Mouse (Mus musculus) liver, embryonic 11.5 days (tissue): ENCODE results near the gene Tbl1xr1. TPM values are rescaled to one million over a fixed set of nuclear protein-coding genes. Genes with fewer than 3 reads are reported as not detected.

Source experiments
- ATAC-seq: fragments of 200-750 bp; cut with Nextera tagmentation; replicated peaks from 2 replicates; pipeline ENCODE4 v1.8.0; 2017; ENCODE audit warnings: moderate number of reproducible peaks, mild to moderate bottlenecking, moderate TSS enrichment, moderate library complexity; ENCODE audit not compliant: low FRiP score
- DNase-seq: peaks from one replicate; pipeline ENCODE4 v3.0.0-alpha.2; 2017; ENCODE audit warnings: low spot score
- H3K27ac ChIP-seq: fragments of 300-500 bp; sonication (generic); 2 replicates; pipeline ENCODE4 v1.5.1; 2014; ENCODE audit warnings: mild to moderate bottlenecking, low read depth, low read length, control low read depth
- H3K27me3 ChIP-seq: fragments of 300-500 bp; sonication (generic); replicated peaks from 2 replicates; pipeline ENCODE4 v1.6.1; 2014; ENCODE audit warnings: low read length, mixed read lengths; ENCODE audit not compliant: control insufficient read depth, insufficient read depth
- H3K36me3 ChIP-seq: fragments of 300-500 bp; sonication (generic); 2 replicates; pipeline ENCODE4 v1.6.1; 2014; ENCODE audit warnings: mild to moderate bottlenecking, low read length, moderate library complexity, mixed read lengths; ENCODE audit not compliant: control insufficient read depth, insufficient read depth
- H3K4me1 ChIP-seq: fragments of 300-500 bp; sonication (generic); replicated peaks from 2 replicates; pipeline ENCODE4 v1.6.1; 2014; ENCODE audit warnings: low read length, mixed read lengths; ENCODE audit not compliant: control insufficient read depth, insufficient read depth
- H3K4me2 ChIP-seq: fragments of 300-500 bp; sonication (generic); 2 replicates; pipeline ENCODE4 v1.6.1; 2014; ENCODE audit warnings: mild to moderate bottlenecking, control low read depth, moderate library complexity
- H3K4me3 ChIP-seq: fragments of 300-500 bp; sonication (generic); 2 replicates; pipeline ENCODE4 v1.5.1; 2014; ENCODE audit warnings: low read depth, low read length, control low read depth
- H3K9ac ChIP-seq: fragments of 300-500 bp; sonication (generic); 2 replicates; pipeline ENCODE4 v1.6.1; 2014; ENCODE audit warnings: low read depth, low read length, control low read depth
- H3K9me3 ChIP-seq: fragments of 300-500 bp; sonication (generic); 2 replicates; pipeline ENCODE4 v1.6.1; 2016; ENCODE audit warnings: low read length, inconsistent platforms, mixed read lengths; ENCODE audit not compliant: control insufficient read depth
- WGBS: fragments of 180-500 bp; shearing (Covaris S2); extraction: QIAGEN DNeasy Blood & Tissue Kit; methylation state at CpG from one replicate; pipeline ENCODE4 v1.1.7; 2014; 5-methylcytosine and 5-hydroxymethylcytosine counted together
- polyA plus RNA-seq: library from polyadenylated mRNA; unstranded; fragments of >200 nt; fragmentation: Nextera tagmentation; extraction: Ambion mirVana; gene quantifications from 2 replicates; pipeline ENCODE4 v1.2.1, GENCODE M21; 2014

Tbl1xr1 gene
- polyA plus RNA-seq, 1 experiment from 2014 or later = 21.2 TPM

- no peaks in the 10 kb centered on the region for H3K27me3 ChIP-seq
- H3K36me3 ChIP-seq = peaks cover 3% of the 10 kb centered on the region
- H3K4me1 ChIP-seq = no peaks in the 10 kb centered on the region
- no peak overlapping the region for H3K9ac ChIP-seq
- DNase-seq (no peak), ATAC-seq (no peak)
- H3K4me2 ChIP-seq = no peak overlapping the region
- no peak overlapping the region for H3K27ac ChIP-seq
- no peaks in the 10 kb centered on the region for H3K9me3 ChIP-seq
- WGBS = 87% methylated on average over 4 of the region's 4 CpGs
- no peak overlapping the region for H3K4me3 ChIP-seq
These were observed 108.8 kb downstream of the Tbl1xr1 start for GRCm38 (mm10) chr3:22185265-22185664.

- Histone ChIP-seq H3K4me2 (no peak overlapping the region), H3K9ac (no peak overlapping the region), H3K9me3 (no peaks in the 10 kb centered on the region), H3K36me3 (peaks cover 16% of the 10 kb centered on the region), H3K4me3 (no peak overlapping the region), H3K4me1 (no peaks in the 10 kb centered on the region), H3K27ac (no peak overlapping the region), H3K27me3 (no peaks in the 10 kb centered on the region)
- no peak for DNase-seq
- ATAC-seq = no peak
These were observed 114.0 kb downstream of the Tbl1xr1 start for GRCm38 (mm10) chr3:22190498-22190897.

GRCm38 (mm10) chr3:22192931-22193330 is 116.5 kb downstream of the Tbl1xr1 start:
- H3K36me3 ChIP-seq = peaks cover 20% of the 10 kb centered on the region
- 93% methylated on average over 5 of the region's 5 CpGs for WGBS

GRCm38 (mm10) chr3:22194185-22194856 is 117.9 kb downstream of the Tbl1xr1 start:
- Histone ChIP-seq H3K9ac (no peak overlapping the region), H3K36me3 (peaks cover 25% of the 10 kb centered on the region), H3K9me3 (no peaks in the 10 kb centered on the region), H3K27me3 (no peaks in the 10 kb centered on the region), H3K4me2 (no peak overlapping the region), H3K27ac (no peak overlapping the region), H3K4me1 (no peaks in the 10 kb centered on the region), H3K4me3 (no peak overlapping the region)
- WGBS = 87% methylated on average over 7 of the region's 7 CpGs
- ATAC-seq (no peak), DNase-seq (no peak)

More at GRCm38 (mm10) chr3:22192931-22193330, 116.5 kb downstream of the Tbl1xr1 start:
- Histone ChIP-seq H3K4me1 (no peaks in the 10 kb centered on the region), H3K27ac (no peak overlapping the region), H3K4me3 (no peak overlapping the region), H3K9me3 (no peaks in the 10 kb centered on the region), H3K4me2 (no peak overlapping the region), H3K9ac (no peak overlapping the region), H3K27me3 (no peaks in the 10 kb centered on the region)
- ATAC-seq (no peak), DNase-seq (no peak)

- H3K4me1 ChIP-seq = no peaks in the 10 kb centered on the region
- H3K36me3 ChIP-seq = peaks cover 22% of the 10 kb centered on the region; the same call in 1 of the 2 replicates
- WGBS = 84% methylated on average over 1 of the region's 1 CpGs
These were observed 122.3 kb downstream of the Tbl1xr1 start for GRCm38 (mm10) chr3:22198802-22199201.

GRCm38 (mm10) chr3:22204186-22204585 is 127.7 kb downstream of the Tbl1xr1 start:
- no peaks in the 10 kb centered on the region for H3K9me3 ChIP-seq
- DNase-seq (no peak), ATAC-seq (no peak)
- no peak overlapping the region for H3K27ac ChIP-seq
- no peaks in the 10 kb centered on the region for H3K4me1 ChIP-seq
- no peak overlapping the region for H3K9ac ChIP-seq
- H3K36me3 ChIP-seq = peaks cover 9% of the 10 kb centered on the region; the same call in 1 of the 2 replicates
- WGBS = 95% methylated on average over 3 of the region's 3 CpGs
- H3K27me3 ChIP-seq = no peaks in the 10 kb centered on the region
- H3K4me3 ChIP-seq = no peak overlapping the region
- no peak overlapping the region for H3K4me2 ChIP-seq

More at GRCm38 (mm10) chr3:22198802-22199201, 122.3 kb downstream of the Tbl1xr1 start:
- Histone ChIP-seq H3K9ac (no peak overlapping the region), H3K27me3 (no peaks in the 10 kb centered on the region), H3K9me3 (no peaks in the 10 kb centered on the region), H3K27ac (no peak overlapping the region), H3K4me3 (no peak overlapping the region), H3K4me2 (no peak overlapping the region)
- ATAC-seq (no peak), DNase-seq (no peak)

- WGBS = 79% methylated on average over 2 of the region's 2 CpGs
- H3K4me2 ChIP-seq = no peak overlapping the region
- no peak overlapping the region for H3K27ac ChIP-seq
- DNase-seq (no peak), ATAC-seq (no peak)
- no peaks in the 10 kb centered on the region for H3K36me3 ChIP-seq
- H3K27me3 ChIP-seq = no peaks in the 10 kb centered on the region
- no peak overlapping the region for H3K9ac ChIP-seq
- no peaks in the 10 kb centered on the region for H3K4me1 ChIP-seq
- no peak overlapping the region for H3K4me3 ChIP-seq
- H3K9me3 ChIP-seq = no peaks in the 10 kb centered on the region
These were observed 145.1 kb downstream of the Tbl1xr1 start for GRCm38 (mm10) chr3:22221557-22221956.

- no peaks in the 10 kb centered on the region for H3K27me3 ChIP-seq
- WGBS = 50% methylated on average over 12 of the region's 12 CpGs
- 0 out of 2 replicates have a peak, but pooled peaks have one; percentile 18 for ATAC-seq
These were observed 145.9 kb downstream of the Tbl1xr1 start for GRCm38 (mm10) chr3:22222351-22222750.

GRCm38 (mm10) chr3:22223023-22223422 is 146.6 kb downstream of the Tbl1xr1 start:
- ATAC-seq = no peak
- Histone ChIP-seq H3K4me1 (no peaks in the 10 kb centered on the region), H3K4me2 (no peak overlapping the region), H3K36me3 (no peaks in the 10 kb centered on the region), H3K9me3 (no peaks in the 10 kb centered on the region), H3K27ac (no peak overlapping the region), H3K4me3 (no peak overlapping the region), H3K27me3 (no peaks in the 10 kb centered on the region), H3K9ac (no peak overlapping the region)
- DNase-seq = no peak
- 87% methylated on average over 5 of the region's 5 CpGs for WGBS

More at GRCm38 (mm10) chr3:22222351-22222750, 145.9 kb downstream of the Tbl1xr1 start:
- H3K9me3 ChIP-seq = no peaks in the 10 kb centered on the region
- DNase-seq = no peak
- H3K4me2 ChIP-seq = no peak overlapping the region
- H3K36me3 ChIP-seq = no peaks in the 10 kb centered on the region
- H3K4me1 ChIP-seq = no peaks in the 10 kb centered on the region
- no peak overlapping the region for H3K4me3 ChIP-seq
- H3K27ac ChIP-seq = no peak overlapping the region
- no peak overlapping the region for H3K9ac ChIP-seq
